Mouse (Mus musculus) right cerebral cortex, postnatal 25 days (tissue): ENCODE results near the gene Mucl1.
"Not testable (repeated sequence)": the region's sequence is repeated elsewhere in the genome, so short reads cannot be mapped to it uniquely, and the experiment has no call there.

ENCODE experiments used
- DNase-seq: peaks from one replicate; pipeline ENCODE4 v3.0.0; 2022

Mucl1 gene

DNA sequence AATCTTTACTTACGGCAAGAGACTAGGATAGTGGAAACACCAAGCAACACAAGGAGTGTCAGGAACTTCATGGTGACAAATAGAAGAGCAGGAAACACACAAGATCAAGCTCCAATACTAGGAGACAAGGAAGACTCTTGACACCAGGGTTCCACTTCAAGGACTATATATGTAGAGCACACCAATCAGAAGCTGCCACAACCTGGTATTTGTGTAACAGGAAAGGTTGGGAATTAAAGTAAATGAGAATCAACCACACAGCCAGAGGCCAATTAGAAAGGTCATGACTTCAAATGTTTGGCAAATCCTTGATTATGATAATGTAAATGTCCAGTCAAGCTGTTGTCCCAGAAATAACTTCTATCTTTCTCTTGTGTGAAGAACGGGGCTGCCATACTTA, at the start of gene Mucl1:
TSS of gene Mucl1 (minus strand) at position 101 of the 400 bp plus-strand sequence.
- no peak for DNase-seq

DNA sequence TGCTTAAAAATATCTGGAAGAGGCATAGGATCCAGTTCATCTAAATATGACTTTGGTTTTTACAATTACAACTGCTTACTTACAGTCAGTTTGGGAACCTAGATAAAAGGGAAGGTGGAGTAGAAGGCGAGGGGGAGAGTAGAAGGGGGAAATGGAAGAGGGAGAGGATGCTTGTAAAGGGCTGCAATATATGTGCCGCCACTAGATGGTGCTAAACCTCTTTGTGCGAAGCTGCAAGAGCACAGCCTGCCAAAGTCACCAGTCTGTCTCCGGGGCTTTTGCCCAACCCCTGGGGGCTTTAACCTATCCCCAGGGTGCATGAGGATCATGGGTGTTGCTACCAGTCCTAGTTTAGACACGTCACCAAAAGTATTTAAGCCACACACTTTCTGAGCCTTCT, 11.6 kb upstream of the Mucl1 start:
- peak; percentile 4 for DNase-seq

DNA sequence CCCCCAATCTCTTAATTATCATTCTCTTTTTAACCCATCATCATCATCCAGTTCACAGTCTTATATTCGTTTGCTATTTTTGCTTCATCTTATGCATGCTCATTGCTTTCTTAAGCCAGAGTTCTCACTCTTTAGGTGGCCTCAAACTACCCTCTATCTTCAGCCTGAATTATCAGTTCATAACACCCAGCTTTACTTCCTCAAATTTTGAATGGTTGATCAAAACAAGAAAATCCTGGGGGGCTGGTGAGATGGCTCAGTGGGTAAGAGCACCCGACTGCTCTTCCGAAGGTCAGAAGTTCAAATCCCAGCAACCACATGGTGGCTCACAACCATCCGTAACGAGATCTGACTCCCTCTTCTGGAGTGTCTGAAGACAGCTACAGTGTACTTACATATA, 38.4 kb downstream of the Mucl1 start:
- not testable (repeated sequence) for DNase-seq
